Mouse (Mus musculus): ENCODE data around the gene Plcl1. TPM values are rescaled to one million over a fixed set of nuclear protein-coding genes. Genes with fewer than 3 reads are reported as not detected.

Plcl1 gene
- polyA plus RNA-seq, 2 experiments from 2014 or later, result 2.3 to 6.2 TPM

DNA sequence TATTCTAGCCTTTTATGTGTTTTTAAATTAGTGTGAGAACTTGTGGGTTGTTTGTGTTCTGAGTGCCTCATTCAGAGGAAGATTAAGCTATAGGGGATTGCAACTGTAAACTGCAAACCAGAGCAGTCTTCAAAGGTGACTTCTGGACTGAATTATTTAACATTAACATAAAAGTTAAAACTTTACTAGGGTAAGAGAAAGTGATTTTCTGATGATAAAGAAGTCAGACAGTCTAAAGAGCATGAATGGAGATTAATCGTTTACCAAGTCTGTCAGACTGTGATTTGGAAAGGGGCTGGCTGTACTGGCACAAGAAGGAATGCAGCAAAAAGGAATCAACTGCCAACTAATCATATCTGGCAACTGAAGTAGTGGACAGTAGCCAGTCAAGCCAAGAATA, 301.2 kb downstream of the Plcl1 start:
- ATAC-seq, result no peak

DNA sequence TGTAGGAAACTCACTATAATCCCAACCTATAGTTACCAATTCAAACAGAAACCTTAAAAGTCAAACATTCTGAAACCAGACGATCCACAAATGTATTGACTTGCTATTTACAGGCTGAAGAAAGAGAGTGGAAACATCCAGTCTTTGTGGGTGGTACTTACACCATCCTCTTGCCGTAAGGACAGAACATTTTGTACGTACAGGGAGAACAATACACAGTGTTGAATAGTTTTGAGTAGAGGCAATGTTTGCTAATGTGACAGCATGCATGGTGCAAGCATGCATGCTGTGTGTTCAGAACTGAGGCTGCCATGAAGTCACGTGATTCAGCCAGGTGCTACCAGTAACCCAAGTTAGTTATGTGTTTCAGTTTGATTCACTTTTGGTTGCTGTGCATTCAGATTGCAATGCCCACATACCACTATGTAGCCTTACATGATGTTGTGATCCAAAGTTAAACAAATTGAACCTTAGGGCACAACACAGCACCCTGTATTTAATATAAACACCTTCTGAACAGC, 311.6 kb downstream of the Plcl1 start:
- no peak for ATAC-seq

DNA sequence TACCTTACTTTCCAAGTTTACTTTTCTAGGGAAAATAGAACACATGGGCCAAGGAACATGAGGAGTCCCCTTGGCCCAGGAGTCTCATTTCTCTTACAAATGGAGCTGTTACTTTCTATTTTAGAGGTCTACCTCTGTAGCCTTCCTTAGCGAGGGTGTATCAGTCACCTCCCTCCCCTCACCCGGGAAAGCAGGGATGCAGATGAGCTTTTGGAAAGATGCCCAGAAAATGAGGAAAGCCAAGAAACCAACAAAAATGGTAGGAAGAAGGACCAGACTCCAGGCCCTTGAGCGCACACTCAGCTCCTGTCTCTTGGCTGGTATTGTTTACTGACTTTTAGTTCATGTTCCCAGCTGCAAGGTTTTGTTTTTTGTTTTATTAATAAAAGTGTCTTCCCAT, 319.7 kb downstream of the Plcl1 start:
- ATAC-seq, result no peak

- no peak for ATAC-seq
Measured at GRCm38 (mm10) chr1:55729332-55729731, 323.6 kb downstream of the Plcl1 start.

DNA sequence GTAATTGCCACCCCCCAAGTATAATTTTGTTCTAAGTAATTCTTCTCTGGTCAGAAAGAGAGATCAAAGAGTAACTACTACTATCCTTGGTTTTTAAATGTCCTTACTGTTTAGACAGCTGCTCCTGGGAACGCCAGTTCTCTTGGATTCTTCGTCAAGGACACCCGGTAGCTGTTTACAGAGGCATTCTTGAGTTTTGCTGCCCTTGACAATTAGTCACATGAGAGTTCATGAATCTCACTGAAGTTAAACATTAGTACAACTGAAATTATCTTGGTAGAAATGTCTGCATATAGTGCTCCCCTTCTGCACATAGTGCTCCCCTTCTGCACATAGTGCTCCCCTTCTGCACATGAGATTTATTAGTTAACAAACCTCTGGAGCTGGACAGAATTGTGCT, 327.2 kb downstream of the Plcl1 start:
- no peak for ATAC-seq

- ATAC-seq, result peak; percentile 84
Measured at GRCm38 (mm10) chr1:55736054-55736740, 330.5 kb downstream of the Plcl1 start.

DNA sequence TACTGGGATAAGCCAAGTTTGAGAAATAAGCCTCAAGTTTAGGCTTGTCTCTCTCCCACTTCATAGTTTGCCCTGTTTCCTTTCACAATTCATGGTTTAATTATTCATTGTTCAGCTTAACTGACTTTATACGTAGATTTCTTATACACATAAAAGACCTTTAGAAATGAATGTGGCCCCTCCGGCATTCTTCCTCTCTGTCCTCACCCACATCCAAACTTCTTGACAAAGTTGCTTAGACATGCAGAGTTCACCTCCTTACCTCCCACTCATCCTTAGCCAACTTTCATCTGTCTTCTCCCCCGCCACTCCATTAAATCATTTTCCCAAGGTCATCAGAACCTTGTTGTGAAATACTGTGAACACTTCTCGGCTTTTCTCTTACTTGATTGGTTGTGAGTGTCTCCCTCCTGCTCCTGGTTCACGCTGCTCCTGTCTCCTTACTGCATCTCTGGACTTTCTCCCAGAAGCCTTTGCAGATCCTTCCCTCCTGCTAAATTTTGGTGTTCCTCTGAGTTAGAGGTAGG, 331.1 kb downstream of the Plcl1 start:
- no peak for ATAC-seq

GRCm38 (mm10) chr1:55738746-55739365, 333.1 kb downstream of the Plcl1 start:
- ATAC-seq, result no peak

- no peak for ATAC-seq
Measured at GRCm38 (mm10) chr1:55741885-55742284, 336.2 kb downstream of the Plcl1 start.

DNA sequence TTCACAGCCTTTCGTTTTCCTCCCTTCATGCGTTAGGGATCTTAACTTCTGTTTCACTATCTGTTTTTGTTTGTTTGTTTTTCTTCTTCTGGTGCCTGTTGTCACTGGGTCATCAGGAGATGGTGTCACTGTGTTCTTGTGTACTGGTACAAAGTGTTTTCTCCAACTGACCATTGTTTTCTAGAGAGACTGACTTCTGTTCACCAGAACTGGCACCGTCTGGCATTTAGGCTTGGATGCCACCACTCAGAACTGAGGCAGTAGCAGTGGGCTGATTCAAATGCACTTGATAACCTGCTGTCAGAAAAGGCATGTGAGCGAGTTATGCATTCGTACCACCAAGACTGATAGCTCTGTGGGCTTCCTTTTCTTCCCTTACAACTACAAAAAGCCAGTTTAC, 342.8 kb downstream of the Plcl1 start:
- no peak for ATAC-seq

DNA sequence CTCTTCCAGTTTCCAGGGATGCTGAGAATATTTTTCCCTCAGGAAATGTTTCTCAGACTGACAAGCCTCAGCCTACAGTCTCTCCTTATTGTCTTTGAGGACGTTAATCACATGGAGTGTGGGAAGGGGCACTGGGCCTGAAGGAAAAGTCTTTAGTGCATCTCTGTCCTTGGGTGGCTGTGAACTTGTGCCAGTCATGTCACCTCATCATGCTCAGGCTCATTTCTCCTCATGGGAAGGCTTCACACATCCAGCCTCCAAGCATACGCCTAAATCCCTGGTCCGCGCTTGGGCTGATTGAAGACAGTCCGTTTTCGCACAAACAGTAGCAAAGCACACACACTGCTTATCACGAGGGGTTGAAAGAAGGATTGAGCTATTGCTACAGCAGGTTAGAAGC, 344.0 kb downstream of the Plcl1 start:
- no peak for ATAC-seq

DNA sequence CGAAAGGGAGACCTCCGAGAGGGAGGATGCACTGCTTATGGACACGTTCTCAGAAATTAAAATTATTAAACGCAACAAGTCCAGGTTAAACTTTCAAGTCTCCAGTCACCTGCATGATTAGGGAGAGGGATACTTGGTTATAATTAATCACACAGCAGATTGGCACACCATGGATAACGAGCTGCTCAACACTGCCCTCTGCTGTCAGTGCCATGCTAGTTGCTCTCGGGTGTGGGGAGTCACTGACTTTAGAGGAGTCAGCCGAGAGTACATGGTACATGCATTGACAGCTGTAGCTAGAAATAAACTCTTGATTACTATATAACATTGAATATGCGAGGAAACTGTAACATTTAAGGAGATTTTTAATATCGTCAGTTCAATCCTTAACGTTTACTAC, 350.0 kb downstream of the Plcl1 start:
- ATAC-seq, result no peak

- no peak for ATAC-seq
Measured at GRCm38 (mm10) chr1:55762284-55762683, 356.6 kb downstream of the Plcl1 start.

DNA sequence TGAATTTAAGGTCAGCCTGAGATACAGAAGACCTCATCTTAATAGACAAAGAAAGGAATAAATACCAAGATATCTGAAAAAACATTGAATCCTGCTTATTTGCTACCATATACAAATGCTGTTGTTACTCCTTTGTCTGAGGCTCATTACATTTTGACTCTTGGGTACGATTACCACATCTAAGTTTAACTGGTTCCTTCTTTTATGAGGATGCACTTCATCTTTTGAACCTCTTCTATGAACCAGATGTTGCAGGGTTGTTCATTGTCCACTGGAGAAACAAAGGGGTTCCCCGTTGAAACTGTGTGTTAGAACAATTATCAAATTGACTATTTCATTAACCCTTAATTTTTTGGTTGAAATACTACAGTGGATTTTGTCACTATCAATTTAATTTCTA, 357.4 kb downstream of the Plcl1 start:
- ATAC-seq, result no peak

DNA sequence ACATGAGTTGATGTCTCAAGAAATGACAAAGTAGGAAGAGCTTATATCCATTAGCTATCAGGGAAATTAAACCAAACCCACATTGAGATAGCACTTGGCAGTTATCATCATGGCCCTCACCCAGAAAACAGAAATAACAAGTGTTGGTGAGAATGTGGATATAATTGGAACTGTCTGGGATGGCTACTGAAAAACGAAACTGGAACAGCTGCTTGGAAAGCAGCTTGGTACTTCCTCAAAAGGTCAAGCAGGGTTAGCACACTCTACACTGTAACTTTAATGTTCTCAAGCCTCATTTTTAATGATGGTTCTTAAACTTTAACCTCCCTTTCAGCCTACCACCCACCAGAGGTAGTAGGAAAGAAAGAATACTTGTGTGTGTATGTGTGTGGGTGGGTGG, 361.0 kb downstream of the Plcl1 start:
- no peak for ATAC-seq

DNA sequence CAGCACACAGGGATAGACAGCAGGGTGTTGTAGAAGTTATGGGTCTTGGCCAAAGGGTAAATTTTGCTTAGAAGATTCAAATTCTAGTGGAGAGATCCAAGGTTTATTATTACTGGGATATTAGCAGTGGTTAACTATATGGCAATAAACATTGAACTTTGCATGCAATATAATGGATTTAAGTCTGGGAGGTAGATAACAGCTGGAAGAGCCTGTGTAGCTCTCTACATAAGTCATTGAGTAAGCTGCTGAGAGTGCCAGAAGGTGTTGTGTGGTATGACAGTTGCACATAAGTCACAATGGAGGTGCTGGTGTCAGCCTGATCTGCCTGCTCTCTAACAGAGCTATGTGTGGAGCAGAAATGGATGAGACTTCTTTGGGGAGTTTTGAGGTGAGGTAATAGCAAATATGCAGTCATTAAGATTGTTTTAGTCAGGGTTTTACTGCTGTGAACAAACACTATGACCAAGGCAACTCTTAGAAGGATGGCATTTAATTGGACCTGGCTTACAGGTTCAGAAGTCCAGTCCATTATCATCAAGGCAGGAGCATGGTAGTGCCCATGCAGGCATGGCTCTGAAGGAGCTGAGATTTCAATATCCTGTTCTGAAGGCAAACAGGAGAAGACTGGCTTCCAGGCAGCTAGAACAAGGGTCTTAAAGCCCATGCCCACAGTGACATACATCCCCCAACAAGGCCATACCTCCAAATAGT, 364.5 kb downstream of the Plcl1 start:
- ATAC-seq, result no peak

DNA sequence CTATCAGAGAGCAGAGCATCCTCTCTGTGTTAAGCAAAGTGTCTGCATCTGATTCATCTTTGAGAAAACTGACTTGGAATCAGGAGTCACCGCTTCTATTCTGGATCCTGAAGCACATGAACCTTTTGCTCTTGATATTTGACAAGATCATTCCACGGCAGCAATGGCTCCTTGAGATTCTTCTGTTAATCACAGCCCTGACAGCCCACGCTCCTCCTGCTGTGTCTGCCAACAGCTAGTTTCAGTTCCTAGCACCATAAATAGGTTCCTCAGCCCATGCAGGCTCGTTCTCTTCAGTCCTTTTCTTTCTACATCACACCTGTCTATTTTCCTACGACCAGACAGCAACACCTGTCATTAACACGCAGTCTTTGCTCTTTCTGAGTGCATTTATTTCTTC, 387.1 kb downstream of the Plcl1 start:
- no peak for ATAC-seq

Other genes with a start within 250 kb of the Plcl1 start
- gene Rftn2, start 179.1 kb upstream of the Plcl1 start, polyA plus RNA-seq (2017; shearing (Covaris generic)), result 1 to 10 TPM; 7.7 to 9.1 TPM
- 1 to 10 TPM; 3.7 to 4.2 TPM for gene Mars2, start 168.7 kb upstream of the Plcl1 start, polyA plus RNA-seq (2017; shearing (Covaris generic))
- 1 to 10 TPM in 1 of 2 experiments, under 1 TPM in 1; 0.93 to 1.3 TPM for gene Boll, start 42.5 kb upstream of the Plcl1 start, polyA plus RNA-seq (2017; shearing (Covaris generic))